Mouse (Mus musculus): ENCODE measurements around the gene Grm1.

The Grm1 gene

DNA sequence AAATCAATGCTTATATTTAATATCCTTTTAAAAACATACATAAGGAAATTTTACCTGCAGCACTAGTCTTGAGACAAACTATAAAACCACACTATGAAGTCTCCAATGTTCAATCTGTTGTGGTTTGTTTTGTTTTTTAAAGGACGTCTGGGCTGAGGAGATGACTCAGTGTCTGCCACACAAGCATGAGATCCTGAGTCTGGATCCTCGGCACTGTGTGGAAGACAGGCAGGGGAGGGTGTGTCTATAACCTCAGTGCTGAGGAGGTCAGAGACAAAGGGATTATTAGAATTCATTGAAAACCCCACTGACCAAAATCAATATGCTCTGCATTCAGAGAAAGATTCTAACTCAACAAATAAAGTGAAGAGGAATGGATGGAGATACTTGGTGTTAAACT, 110.8 kb downstream of the Grm1 start:
- DNase-seq (ENCODE audit: low read depth, low spot score): no peak

GRCm38 (mm10) chr10:10964490-10965150, 117.5 kb downstream of the Grm1 start:
- no peak for DNase-seq (ENCODE audit: low read depth, low spot score)

- DNase-seq (ENCODE audit: low read depth, low spot score): no peak
Measured at GRCm38 (mm10) chr10:10950557-10950956, 131.6 kb downstream of the Grm1 start.

DNA sequence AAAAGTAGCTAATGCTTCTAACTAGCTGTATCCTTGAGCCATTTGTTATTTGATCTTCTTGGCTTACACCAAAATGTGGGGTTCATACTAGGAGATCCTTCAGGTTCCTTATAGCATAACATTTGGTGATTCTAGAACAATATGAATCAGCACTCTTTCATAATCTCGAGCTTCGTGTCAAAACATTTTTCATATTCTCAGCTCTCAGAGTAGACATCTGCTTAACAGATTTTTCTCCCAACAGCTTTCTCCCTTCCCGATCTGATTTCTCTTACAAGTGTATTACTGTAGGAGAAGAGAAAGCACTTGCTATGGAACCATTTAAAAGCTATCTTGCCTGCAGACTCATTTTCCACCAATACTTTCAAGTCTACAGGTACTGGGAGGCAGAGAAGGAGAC, 133.0 kb downstream of the Grm1 start:
- DNase-seq (ENCODE audit: low read depth, low spot score): no peak

GRCm38 (mm10) chr10:10947531-10947930, 134.6 kb downstream of the Grm1 start:
- no peak for DNase-seq (ENCODE audit: low read depth, low spot score)

- no peak for DNase-seq (ENCODE audit: low read depth, low spot score)
Measured at GRCm38 (mm10) chr10:10944003-10944402, 138.2 kb downstream of the Grm1 start.

GRCm38 (mm10) chr10:10942248-10942647, 139.9 kb downstream of the Grm1 start:
- no peak for DNase-seq (ENCODE audit: low read depth, low spot score)

- DNase-seq (ENCODE audit: low read depth, low spot score): no peak
Measured at GRCm38 (mm10) chr10:10935806-10936205, 146.3 kb downstream of the Grm1 start.

DNA sequence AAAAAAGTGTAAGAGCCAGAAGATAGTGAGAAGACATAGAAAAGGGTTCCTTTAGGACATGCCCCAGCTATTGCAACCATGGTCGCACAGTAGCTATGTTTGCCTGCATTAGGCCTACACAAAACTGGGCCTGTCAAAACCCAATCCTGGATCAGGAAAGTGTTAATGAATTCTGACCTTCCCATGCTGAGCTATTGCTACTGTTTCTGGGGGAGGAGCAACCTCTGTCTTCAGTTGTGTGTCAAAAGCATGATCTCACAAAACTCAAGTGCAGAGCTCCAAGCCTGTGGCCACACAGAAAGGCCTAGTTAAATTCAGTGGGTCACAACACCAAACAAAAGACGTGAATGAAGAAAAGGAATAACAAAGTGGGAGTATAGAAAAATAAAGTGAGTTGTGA, 152.5 kb downstream of the Grm1 start:
- DNase-seq (ENCODE audit: low read depth, low spot score): no peak

GRCm38 (mm10) chr10:10928798-10929366, 153.3 kb downstream of the Grm1 start:
- no peak for DNase-seq (ENCODE audit: low read depth, low spot score)

DNA sequence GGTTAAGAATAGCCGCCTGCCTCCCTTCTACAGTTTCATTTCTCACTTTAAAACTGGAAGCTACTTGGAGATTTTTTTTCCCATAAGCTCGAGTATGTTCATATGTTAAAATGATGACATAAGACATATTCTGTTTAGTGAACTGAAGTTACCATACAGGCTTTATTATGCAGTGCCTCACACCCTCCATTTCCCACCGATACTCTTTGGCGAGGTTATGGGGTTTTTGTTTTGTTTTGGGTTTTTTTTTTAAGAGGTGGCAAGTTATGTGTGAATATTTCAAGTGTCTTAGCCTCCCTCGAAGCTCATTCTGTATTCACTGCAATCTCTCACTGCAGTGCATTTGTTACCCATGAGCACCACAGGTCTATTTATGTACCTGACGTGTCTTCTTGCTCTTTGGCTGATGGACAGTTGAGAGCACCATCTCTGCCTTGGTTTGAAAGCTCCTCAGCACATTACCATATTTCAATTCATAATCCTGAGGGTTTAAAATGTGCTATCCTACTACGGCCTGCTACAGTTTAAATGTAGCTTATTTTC, 164.2 kb downstream of the Grm1 start:
- DNase-seq (ENCODE audit: low read depth, low spot score): no peak

- DNase-seq (ENCODE audit: low read depth, low spot score): no peak
Measured at GRCm38 (mm10) chr10:10913621-10914020, 168.5 kb downstream of the Grm1 start.

- no peak for DNase-seq (ENCODE audit: low read depth, low spot score)
Measured at GRCm38 (mm10) chr10:10890221-10890620, 191.9 kb downstream of the Grm1 start.

DNA sequence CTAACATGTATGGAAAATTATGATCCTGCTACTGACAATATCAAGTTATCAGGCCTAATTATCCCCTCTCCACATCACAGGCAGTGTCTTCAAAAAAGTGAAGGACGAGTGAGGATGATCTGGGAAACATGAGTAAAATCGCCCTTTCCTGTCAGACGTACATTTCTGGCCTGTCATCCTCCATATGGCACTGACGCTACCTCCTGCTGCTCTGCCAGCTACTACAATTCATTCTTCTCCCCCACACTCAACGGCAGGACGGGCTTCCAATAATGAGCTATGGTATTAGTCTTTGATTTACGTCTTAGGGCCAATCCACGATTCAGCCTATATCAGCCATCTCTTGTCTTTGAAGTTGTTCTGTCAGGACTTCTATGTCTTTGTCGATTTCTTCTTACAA, 193.6 kb downstream of the Grm1 start:
- no peak for DNase-seq (ENCODE audit: low read depth, low spot score)

- DNase-seq (ENCODE audit: low read depth, low spot score): no peak
Measured at GRCm38 (mm10) chr10:10884992-10885391, 197.2 kb downstream of the Grm1 start.

DNA sequence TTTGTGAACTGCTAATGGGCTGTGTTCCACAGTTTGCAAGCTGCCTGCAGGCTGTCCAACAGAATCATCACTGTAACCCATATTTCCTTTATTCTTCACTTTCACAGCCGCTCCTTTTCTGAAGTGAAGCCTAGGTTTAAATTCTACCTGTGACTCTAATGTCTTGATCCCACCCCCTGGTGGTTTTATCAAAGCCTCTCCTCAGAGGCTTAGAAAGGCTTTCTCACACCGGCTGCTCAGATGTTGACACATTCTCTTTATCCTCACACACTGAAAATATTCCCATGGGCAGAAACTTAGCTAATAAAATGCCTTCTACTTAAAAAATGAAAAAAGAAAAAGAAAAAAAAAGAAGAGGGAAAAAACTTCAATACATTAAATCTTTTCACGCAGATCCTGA, 210.0 kb downstream of the Grm1 start:
- no peak for DNase-seq (ENCODE audit: low read depth, low spot score)

- DNase-seq (ENCODE audit: low read depth, low spot score): no peak
Measured at GRCm38 (mm10) chr10:10870271-10870670, 211.9 kb downstream of the Grm1 start.

DNA sequence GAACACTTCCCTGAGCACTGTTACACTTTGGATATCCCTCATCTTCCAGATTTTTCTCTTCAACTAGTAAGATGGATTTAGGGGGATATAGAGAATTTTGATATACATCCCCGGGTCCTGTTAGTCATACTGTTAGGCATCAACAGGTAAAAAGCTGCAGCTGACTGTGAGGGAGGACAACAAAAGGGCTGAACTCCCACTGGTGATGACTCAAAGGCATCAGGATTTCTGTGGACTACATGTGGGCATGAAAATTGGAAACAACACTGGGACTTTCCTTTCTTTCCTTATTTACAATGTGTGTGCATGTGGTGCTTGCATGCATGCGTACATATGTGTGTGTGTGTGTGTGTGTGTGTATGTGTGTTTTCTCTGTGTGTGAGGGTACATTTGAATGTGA, 215.9 kb downstream of the Grm1 start:
- DNase-seq (ENCODE audit: low read depth, low spot score): no peak

GRCm38 (mm10) chr10:10864759-10865158, 217.4 kb downstream of the Grm1 start:
- no peak for DNase-seq (ENCODE audit: low read depth, low spot score)

DNA sequence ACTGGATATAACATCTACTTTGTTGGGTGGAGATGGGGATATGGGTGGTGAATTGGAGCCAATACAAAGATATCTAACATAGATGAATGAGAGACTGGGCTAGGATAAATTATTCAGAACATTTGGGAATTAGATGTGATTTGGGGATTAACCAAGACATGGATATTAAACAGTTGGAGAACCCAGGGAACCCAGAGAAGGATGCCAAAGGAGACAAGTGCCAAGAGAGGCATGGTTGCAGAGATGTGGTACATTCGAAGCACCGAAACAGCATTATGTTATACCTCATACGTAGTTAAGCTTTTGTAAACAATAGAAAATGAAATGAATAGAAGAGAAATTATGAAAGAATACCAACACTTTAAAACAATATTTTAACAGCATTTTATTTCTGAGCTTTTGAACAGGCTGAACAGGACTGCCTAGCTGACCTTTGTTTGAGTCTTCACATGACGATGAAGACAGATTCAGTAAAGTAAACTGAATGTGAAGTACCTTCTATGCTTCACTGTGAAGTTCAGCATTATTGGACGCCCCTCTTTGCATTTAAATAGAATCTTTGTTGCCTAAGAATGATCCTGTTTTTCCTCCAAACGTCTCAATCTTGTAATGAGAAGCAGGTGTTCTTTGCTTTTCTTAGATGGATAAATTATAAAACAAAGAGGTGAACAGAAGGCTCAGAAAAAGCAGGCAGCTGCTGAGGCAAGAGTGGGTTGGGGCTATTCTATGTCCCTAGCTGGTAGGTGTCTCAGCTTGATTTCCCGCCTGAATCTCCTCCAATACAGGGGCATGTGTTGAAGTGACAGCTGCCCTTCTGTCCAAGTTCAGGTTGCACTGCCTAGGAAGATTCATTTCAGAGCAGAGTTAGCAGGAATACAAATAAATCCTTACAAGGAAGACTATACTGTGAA, 234.5 kb downstream of the Grm1 start:
- DNase-seq (ENCODE audit: low read depth, low spot score): no peak

GRCm38 (mm10) chr10:10845059-10845685, 237.0 kb downstream of the Grm1 start:
- no peak for DNase-seq (ENCODE audit: low read depth, low spot score)

DNA sequence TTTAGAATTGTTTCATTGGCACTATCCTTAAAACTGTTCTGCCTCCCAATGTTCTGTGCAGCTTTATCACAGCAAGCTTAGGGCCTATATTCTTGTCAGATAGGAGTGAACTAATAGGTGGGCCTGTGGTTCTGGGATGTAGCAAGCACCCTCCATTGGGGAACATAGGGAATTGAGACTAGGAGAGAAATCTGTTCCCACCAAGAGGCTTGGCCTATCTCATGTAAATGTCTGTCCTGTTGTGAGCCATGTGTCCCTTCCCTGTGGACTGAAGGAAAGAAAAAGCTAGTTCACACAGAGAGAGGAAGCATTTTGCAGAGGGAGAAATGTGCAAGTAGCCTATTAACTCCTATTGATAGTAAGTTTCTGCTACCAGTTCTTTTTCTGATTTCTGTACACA, 246.8 kb downstream of the Grm1 start:
- no peak for DNase-seq (ENCODE audit: low read depth, low spot score)

All from embryo, embryonic 11.5 days (tissue).